Mouse (Mus musculus) CH12.LX (cell line): ENCODE data around the gene Gm7138.
A peak's percentile ranks its signal among the peaks of the same experiment; 100 is the strongest.

Experiments used
- CHD1 ChIP-seq: IDR thresholded peaks from 2 replicates; pipeline ENCODE4 v1.6.1; 2012; ENCODE audit warnings: low read depth, low read length, improper control_type of control experiment, inconsistent platforms
- CTCF ChIP-seq, 2 experiments: IDR thresholded peaks in 1 of 2; conservative IDR thresholded peaks in 1 of 2; 2 replicates each; pipeline ENCODE4 v1.5.1; 2011 to 2012; ENCODE audit warnings: low read depth in 2 of 2, low read length in 2 of 2, improper control_type of control experiment in 1 of 2, inconsistent platforms in 1 of 2, mild to moderate bottlenecking in 1 of 2, moderate library complexity in 1 of 2
- EP300 ChIP-seq: IDR thresholded peaks from 2 replicates; pipeline ENCODE4 v1.6.1; 2011; ENCODE audit warnings: low read length, improper control_type of control experiment
- ETS1 ChIP-seq: conservative IDR thresholded peaks from 2 replicates; pipeline ENCODE4 v1.6.1; 2012; ENCODE audit warnings: low read depth, mild to moderate bottlenecking, inconsistent platforms, low read length, improper control_type of control experiment, moderate library complexity
- MAX ChIP-seq: IDR thresholded peaks from 2 replicates; pipeline ENCODE4 v1.6.1; 2011; ENCODE audit warnings: low read length, improper control_type of control experiment
- MXI1 ChIP-seq: IDR thresholded peaks from 2 replicates; pipeline ENCODE4 v1.6.1; 2011; ENCODE audit warnings: mild to moderate bottlenecking, low read depth, low read length, improper control_type of control experiment
- POLR2A ChIP-seq: IDR thresholded peaks from 2 replicates; pipeline ENCODE4 v1.6.1; 2011; ENCODE audit warnings: low read depth, mild to moderate bottlenecking, improper control_type of control experiment, low read length
- TCF12 ChIP-seq: IDR thresholded peaks from 2 replicates; pipeline ENCODE4 v1.6.1; 2014; ENCODE audit warnings: low read depth, mild to moderate bottlenecking, inconsistent platforms, low read length, improper control_type of control experiment
- USF2 ChIP-seq: conservative IDR thresholded peaks from 2 replicates; pipeline ENCODE4 v1.6.1; 2011; ENCODE audit warnings: low read depth, low read length, improper control_type of control experiment
- ZC3H11A ChIP-seq: IDR thresholded peaks from 2 replicates; pipeline ENCODE4 v1.6.1; 2012; ENCODE audit warnings: low read depth, mild to moderate bottlenecking, inconsistent platforms, low read length, improper control_type of control experiment

DNA sequence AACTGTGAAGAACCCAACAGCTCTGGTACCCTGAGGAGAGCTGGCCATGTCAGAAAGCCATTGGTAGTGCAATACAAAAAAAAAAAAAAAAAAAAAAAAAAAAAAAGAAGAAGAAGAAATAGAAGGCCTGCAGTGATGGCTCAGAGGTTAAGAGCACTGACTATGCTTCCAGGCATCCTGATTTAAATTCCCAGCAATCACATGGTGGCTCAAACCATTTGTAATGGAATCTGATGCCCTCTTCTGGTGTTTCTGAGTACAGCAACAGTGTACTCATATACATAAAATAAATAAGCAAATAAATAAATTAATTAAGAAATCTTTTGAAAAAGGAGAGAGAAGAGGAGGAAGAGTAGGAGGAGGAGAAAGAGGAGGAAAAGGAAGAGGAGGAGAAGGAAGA, 23.3 kb downstream of the Gm7138 start:
- no peak for TF ChIP-seq USF2
- TF ChIP-seq MAX = no peak
- peak in 1 of 2 experiments; percentile 51; a peak in 2 of 4 replicates for TF ChIP-seq CTCF (conservative IDR thresholded peaks at IDR 0.05 in 1 of 2, IDR thresholded peaks at IDR 0.05 in 1 of 2; ENCODE audit: low read depth in 2 of 2, low read length in 2 of 2)
- TF ChIP-seq POLR2A = no peak
- TF ChIP-seq TCF12 = no peak
- no peak for TF ChIP-seq ZC3H11A
- TF ChIP-seq CHD1 = no peak
- no peak for TF ChIP-seq EP300
- no peak for TF ChIP-seq MXI1
- no peak for TF ChIP-seq ETS1
